Mouse (Mus musculus) heart, embryonic 10.5 days (tissue): ENCODE measurements around the gene Rxra. TPM values are rescaled to one million over a fixed set of nuclear protein-coding genes. Genes with fewer than 3 reads are reported as not detected.

Experiments used
- DNase-seq: peaks from one replicate; pipeline ENCODE4 v3.0.0-alpha.2; 2017; ENCODE audit warnings: low spot score
- H3K27ac ChIP-seq: fragments of 300-500 bp; sonication (generic); 2 replicates; pipeline ENCODE4 v1.5.1; 2016; ENCODE audit warnings: mild to moderate bottlenecking
- H3K27me3 ChIP-seq: fragments of 300-500 bp; sonication (generic); 2 replicates; pipeline ENCODE4 v1.6.1; 2016; ENCODE audit warnings: mild to moderate bottlenecking; ENCODE audit not compliant: poor library complexity, insufficient read depth, severe bottlenecking
- H3K36me3 ChIP-seq: fragments of 300-500 bp; sonication (generic); 2 replicates; pipeline ENCODE4 v1.6.1; 2016; ENCODE audit warnings: mild to moderate bottlenecking, moderate library complexity
- H3K4me1 ChIP-seq: fragments of 300-500 bp; sonication (generic); 2 replicates; pipeline ENCODE4 v1.6.1; 2016; ENCODE audit warnings: mild to moderate bottlenecking
- H3K4me3 ChIP-seq: fragments of 300-500 bp; sonication (generic); 2 replicates; pipeline ENCODE4 v1.5.1; 2016; ENCODE audit warnings: mild to moderate bottlenecking, moderate library complexity
- H3K9me3 ChIP-seq: fragments of 300-500 bp; sonication (generic); 2 replicates; pipeline ENCODE4 v1.6.1; 2016; ENCODE audit warnings: mild to moderate bottlenecking, moderate library complexity
- WGBS: fragments of 180-500 bp; shearing (Covaris S2); methylation state at CpG from one replicate; pipeline ENCODE4 v1.1.7; 2016; 5-methylcytosine and 5-hydroxymethylcytosine counted together
- polyA plus RNA-seq: library from polyadenylated mRNA; unstranded; fragments of >200 nt; fragmentation: Nextera tagmentation; extraction: Ambion mirVana; gene quantifications from 2 replicates; pipeline ENCODE4 v1.2.1, GENCODE M21; 2016

Gene Rxra
- polyA plus RNA-seq: 6.4 and 8.0 TPM in 2 replicates

DNA sequence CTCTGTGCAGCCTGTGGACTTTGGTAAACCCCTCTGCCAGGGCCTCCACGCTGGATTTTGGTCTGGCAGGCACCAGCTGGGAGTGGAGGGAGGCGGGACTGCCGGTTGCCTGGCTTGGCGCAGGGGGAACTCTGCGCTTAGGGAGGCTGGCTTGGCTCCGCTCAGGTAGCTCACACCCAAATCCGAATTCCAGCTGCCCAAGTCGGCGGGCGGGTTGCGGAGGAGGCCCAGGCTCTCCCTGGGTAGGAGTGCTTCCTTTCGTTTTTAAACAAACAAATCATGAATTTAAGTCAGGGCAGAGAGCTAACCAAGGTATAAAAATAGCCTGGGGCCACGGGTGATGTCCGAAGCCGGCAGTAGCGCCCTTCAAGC lies at the start of gene Rxra:
Gene Rxra (plus strand): TSS at position 335 of the 372 bp plus-strand sequence.
- Histone ChIP-seq H3K36me3 (no peaks in the 10 kb centered on the region), H3K4me3 (peak within 1 kb of the TSS; percentile 98), H3K27ac (peak within 1 kb of the TSS; percentile 98), H3K4me1 (peaks cover 68% of the 10 kb centered on the region), H3K9me3 (no peaks in the 10 kb centered on the region), H3K27me3 (peaks cover 45% of the 10 kb centered on the region)
- DNase-seq: no peak
- WGBS: 4% methylated on average over 16 of the region's 16 CpGs

DNA sequence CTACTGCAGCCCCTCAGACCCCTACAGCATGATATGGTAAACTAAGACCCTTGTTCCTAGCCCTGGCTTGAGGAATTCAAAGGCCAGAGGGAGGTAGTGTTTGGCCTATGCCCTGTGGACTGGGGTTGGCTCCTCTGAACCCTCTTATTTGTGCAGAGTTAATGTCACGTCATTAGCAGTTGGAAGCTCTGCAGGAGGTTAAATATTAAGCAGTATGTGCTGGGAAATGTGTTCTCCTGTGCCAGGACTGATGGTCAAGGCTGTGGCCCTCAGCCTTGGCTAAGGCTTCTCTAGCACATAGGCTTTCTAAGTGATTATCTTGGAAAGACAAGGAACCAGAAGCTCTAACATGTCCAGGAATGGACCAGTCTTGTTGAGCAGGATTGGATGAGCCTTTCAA lies 49.6 kb upstream of the Rxra start:
- peaks cover 45% of the 10 kb centered on the region for H3K27me3 ChIP-seq
- WGBS: 63% methylated on average over 1 of the region's 1 CpGs
- DNase-seq: no peak
- no peaks in the 10 kb centered on the region for H3K36me3 ChIP-seq
- H3K27ac ChIP-seq: no peak overlapping the region
- no peaks in the 10 kb centered on the region for H3K9me3 ChIP-seq
- peaks cover 6% of the 10 kb centered on the region; the same call in 1 of the 2 replicates for H3K4me1 ChIP-seq
- H3K4me3 ChIP-seq: no peak overlapping the region

DNA sequence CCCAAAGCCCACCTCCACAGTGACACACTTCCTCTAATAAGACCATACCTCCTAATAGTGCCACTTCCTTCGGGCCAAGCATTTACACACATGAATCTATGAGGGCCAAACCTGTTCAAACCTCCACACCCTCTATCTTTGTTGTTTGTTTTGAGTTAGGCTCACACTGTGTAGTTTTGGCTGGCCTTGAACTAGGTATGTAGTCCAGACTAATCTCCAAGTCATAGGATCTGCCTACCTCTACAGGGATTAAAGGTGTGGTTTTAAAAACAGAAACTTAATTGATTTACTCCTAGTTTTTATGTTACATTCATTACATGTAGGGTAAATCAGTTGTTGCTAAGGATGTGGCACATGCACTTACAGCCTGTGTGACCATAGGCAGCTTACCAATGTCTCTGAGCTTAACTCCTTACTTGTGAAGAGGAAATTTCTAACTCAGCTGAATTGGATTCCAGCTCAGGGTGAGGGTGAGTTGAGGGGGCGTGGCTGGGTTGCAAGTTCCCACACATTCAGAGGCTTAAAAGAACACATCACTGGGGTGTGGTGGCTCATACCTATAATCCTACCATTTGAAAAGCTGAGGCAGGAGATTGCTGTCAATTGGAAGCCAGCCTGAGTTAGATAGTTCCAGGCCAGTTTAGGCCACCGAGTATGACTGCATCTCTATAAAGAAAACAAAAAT lies 45.5 kb upstream of the Rxra start:
- Histone ChIP-seq H3K27me3 (peaks cover 36% of the 10 kb centered on the region), H3K27ac (no peak overlapping the region), H3K36me3 (no peaks in the 10 kb centered on the region), H3K9me3 (no peaks in the 10 kb centered on the region), H3K4me1 (peaks cover 26% of the 10 kb centered on the region), H3K4me3 (no peak overlapping the region)
- 78% methylated on average over 3 of the region's 3 CpGs for WGBS
- DNase-seq: no peak

DNA sequence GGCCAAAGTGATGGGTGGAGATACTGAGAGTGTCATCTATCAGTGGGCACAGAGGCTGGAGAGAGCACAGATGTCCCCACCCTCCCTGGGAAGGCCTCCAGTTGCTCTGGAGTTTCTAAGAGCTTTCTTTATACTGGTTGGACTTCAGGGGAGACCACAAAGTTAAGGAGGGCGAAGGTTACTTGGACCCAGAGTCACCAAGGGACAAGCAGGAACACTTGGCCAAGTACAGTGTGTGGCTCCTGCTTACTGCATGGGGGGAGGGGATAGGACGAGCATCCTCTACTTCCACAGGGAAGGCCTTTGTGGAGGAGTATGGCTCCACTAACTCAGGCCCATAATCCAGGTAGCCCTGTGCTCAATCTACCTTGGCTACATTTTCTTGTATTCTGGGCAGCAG lies 42.8 kb upstream of the Rxra start:
- 67% methylated on average over 2 of the region's 2 CpGs for WGBS
- H3K27ac ChIP-seq: no peak overlapping the region

DNA sequence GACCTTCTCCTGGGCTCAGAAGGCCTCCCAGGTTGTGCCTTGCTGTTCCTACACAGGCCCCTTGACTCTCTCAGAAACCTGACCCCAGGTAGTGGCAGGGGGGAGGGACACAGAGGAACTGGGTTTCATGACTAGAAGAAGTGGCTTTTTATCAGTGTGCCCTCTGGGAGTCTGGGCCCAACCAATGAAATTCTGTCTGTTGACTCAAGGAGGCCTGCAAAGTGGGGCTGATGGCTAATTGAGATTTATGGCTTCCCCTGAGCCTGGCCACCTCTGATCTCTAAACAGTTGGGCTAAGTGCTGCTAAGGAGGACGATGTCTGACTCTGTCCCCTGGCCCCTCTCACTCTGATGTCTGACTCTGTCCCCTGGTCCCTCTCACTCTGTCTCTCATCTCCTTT lies 42.2 kb upstream of the Rxra start:
- Histone ChIP-seq H3K27me3 (peaks cover 27% of the 10 kb centered on the region), H3K27ac (0 out of 2 replicates have a peak overlapping the region, but pooled peaks have one; percentile 1), H3K4me1 (peaks cover 54% of the 10 kb centered on the region), H3K4me3 (no peak overlapping the region), H3K9me3 (no peaks in the 10 kb centered on the region), H3K36me3 (no peaks in the 10 kb centered on the region)
- DNase-seq: no peak
- 19% methylated on average over 1 of the region's 1 CpGs for WGBS

More for the DNA sequence above, 42.8 kb upstream of the Rxra start:
- Histone ChIP-seq H3K9me3 (no peaks in the 10 kb centered on the region), H3K36me3 (no peaks in the 10 kb centered on the region), H3K4me3 (no peak overlapping the region), H3K27me3 (peaks cover 27% of the 10 kb centered on the region), H3K4me1 (peaks cover 48% of the 10 kb centered on the region)
- DNase-seq: no peak

DNA sequence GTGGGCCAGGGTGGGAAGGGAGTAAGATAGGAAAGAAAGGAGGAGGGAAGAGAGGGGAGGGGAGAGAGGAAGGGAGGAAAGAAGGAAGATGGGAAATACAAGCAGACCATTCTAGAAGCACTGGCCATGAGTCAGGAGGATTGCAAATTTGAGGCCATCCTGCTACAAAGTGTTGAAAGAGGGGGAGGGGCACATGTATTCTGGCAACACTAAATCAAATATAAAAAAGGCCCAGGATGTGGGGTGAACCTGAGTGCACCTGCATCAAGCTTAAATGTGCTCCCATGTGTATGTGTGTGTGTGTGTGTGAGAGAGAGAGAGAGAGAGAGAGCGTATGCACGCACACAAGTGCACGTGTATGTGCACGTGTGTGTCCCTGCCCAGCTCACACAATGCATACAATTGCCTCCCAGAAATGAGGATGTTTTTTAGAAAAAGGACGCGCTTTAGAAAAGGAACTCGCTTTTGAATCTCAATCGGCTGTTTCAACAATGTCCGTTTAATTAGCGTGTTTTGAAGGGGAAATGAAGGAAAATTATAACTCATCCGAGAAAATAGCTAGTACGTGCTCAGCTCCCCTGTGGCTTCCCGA lies 41.0 kb upstream of the Rxra start:
- no peak for DNase-seq
- peaks cover 63% of the 10 kb centered on the region for H3K4me1 ChIP-seq
- H3K27ac ChIP-seq: peak overlapping the region; percentile 64; the same call in 1 of the 2 replicates
- H3K4me3 ChIP-seq: no peak overlapping the region
- H3K27me3 ChIP-seq: peaks cover 35% of the 10 kb centered on the region
- H3K36me3 ChIP-seq: no peaks in the 10 kb centered on the region
- 87% methylated on average over 13 of the region's 13 CpGs for WGBS
- H3K9me3 ChIP-seq: no peaks in the 10 kb centered on the region

DNA sequence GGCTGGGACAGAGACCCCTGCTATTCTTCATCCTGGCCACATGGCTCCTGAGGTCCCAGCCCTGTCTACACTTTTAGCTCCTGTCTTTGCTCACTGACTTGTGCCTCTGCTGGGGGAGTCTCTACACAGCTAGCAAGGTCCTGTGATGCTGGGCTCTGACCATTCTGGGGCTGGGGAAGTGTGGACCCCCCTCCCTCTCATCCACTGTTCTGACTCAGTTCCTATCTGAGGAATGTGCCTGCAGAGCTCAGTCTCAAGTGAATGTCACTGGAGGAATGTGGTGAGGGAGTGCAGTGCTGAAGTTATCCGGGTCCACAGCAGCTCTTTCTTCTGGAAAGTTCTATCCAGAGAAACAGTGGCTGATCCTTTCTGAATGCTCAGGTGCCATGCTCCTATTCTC lies 39.4 kb upstream of the Rxra start:
- H3K4me1 ChIP-seq: peaks cover 74% of the 10 kb centered on the region
- peak; percentile 93 for DNase-seq
- H3K4me3 ChIP-seq: 0 out of 2 replicates have a peak overlapping the region, but pooled peaks have one; percentile 4
- no peaks in the 10 kb centered on the region for H3K9me3 ChIP-seq
- 13% methylated on average over 1 of the region's 1 CpGs for WGBS
- H3K27ac ChIP-seq: peak overlapping the region; percentile 78; the same call in 1 of the 2 replicates
- no peaks in the 10 kb centered on the region for H3K36me3 ChIP-seq
- peaks cover 36% of the 10 kb centered on the region for H3K27me3 ChIP-seq

DNA sequence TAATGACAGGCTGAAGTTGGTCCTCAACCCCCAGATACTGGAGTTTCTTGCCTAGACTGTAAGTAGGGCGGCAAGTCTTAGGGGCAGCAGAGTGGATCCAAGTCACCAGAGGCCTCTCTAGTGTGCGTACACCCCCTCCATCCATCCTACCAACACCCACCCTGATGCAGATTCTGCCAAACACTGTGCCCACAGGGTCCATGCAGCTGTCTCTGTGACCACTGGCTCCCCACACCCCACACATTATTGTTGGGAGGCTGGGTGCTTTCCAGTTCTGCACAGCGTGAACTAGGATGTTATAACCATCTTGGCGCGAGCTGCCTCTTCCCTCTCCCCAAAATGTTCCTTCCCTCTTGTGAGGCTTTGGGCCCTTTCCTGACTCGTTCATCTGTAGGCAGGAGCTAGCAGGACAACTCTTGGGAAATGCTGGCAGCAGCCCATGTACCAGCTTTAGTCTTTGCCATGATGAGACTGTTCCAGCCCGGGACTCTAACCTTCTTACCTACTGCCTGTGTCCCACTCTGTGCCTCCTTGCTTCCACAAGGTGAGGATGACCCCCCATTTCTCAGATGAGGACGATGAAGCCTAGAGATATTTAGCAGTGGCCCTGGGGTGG lies 38.9 kb upstream of the Rxra start:
- H3K4me3 ChIP-seq: no peak overlapping the region
- H3K27ac ChIP-seq: peak overlapping the region; percentile 78

DNA sequence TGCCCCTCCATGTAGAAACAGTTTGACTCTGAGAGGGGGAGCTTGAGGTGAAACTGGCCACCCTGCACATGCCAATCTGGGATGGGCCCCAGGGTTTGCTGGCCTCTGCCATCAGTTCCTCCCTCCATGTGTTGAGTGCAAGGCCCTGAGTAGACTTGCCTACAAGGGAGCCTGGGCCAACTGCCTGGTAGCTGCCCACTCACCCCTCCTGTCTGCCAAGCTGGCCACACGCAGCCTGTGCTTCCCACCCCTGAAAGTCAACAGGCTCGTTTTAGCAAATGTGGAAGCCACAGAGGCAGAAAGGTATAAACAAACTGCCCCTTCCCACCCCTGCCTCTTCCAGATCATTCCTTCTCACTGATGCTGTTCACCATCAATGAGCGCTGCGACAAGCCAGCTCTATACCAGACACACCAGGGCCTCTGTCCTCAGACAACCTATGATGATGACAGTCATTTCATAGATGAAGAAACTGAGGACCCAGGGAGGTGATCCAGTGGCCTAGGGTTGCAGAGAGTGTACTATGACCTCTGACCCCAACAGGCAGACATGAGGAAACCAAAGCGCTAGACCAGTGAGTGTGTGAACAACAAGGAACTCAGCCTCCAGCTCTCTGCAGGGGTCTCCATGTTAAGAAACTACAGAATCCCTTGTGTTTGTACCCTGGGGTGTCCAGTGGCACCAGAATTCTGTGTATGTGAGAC lies 36.5 kb upstream of the Rxra start:
- Histone ChIP-seq H3K4me1 (peaks cover 60% of the 10 kb centered on the region), H3K27ac (0 out of 2 replicates have a peak overlapping the region, but pooled peaks have one; percentile 13), H3K9me3 (no peaks in the 10 kb centered on the region), H3K27me3 (peaks cover 53% of the 10 kb centered on the region), H3K36me3 (no peaks in the 10 kb centered on the region), H3K4me3 (no peak overlapping the region)
- no peak for DNase-seq
- WGBS: 80% methylated on average over 5 of the region's 5 CpGs

More for the DNA sequence above, 38.9 kb upstream of the Rxra start:
- Histone ChIP-seq H3K4me1 (peaks cover 74% of the 10 kb centered on the region), H3K36me3 (no peaks in the 10 kb centered on the region), H3K9me3 (no peaks in the 10 kb centered on the region), H3K27me3 (peaks cover 36% of the 10 kb centered on the region)
- DNase-seq: no peak
- 79% methylated on average over 8 of the region's 8 CpGs for WGBS

DNA sequence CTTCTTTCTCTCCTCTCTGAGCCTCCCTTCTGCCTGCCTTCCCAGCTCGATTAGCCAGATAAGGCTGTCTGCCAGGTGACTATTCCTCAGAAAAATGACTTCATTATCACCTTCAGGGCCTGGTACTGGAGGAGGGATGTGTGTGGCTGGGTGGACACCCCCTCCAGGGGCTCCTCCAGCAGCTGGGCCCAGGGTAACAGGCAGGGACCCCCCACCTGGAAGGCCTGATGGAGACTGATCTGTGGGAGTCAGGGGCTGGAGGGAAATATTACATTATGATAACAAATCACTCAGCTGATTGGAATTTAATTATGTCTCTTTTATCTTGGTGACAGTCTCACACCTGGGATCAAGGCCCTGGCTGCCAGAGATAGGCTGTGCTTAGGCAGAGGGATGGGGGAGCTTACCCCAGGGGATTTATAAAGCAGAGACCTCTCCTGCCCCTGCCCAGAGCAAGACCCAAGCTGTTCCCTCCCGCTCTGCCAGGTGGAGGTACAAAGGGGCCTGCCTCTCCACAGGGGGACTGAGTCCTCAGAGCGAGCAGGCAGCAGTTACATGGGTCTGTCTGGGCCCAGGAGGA lies 35.2 kb upstream of the Rxra start:
- 26% methylated on average over 3 of the region's 3 CpGs for WGBS
- peaks cover 61% of the 10 kb centered on the region for H3K27me3 ChIP-seq
- H3K4me1 ChIP-seq: peaks cover 55% of the 10 kb centered on the region
- H3K4me3 ChIP-seq: no peak overlapping the region
- H3K27ac ChIP-seq: no peak overlapping the region; the same call in 1 of the 2 replicates
- DNase-seq: no peak
- no peaks in the 10 kb centered on the region for H3K36me3 ChIP-seq
- no peaks in the 10 kb centered on the region for H3K9me3 ChIP-seq

DNA sequence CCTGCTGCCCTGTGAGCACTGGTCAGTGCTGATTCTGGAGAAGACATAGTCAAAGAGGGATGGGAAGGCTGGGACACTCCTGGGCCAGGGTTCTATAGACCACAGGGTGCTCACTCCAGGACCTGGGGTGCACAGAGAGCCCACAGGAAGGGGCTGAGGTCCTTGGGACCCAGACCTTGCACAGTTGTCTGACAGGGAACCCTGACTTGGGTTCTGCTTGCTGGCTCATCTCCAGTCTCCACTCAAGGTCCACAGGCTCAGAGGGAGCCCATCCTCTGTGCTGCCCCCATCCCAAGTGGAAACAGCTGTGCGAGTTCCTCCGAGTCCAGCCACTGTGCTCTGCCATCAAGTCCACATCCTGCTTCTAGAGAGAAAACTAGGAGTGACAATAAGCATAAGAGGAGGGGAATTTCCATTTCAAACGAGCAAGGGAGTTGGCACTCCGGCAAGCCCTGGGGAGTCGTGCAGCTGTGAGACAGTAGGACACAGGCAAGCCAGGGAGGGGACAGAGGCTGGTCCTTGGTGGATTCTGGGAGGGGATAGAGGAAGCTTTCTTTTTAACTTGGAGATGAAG lies 31.6 kb upstream of the Rxra start:
- no peak for DNase-seq
- Histone ChIP-seq H3K27ac (peak overlapping the region; percentile 8; the same call in 1 of the 2 replicates), H3K36me3 (no peaks in the 10 kb centered on the region), H3K9me3 (no peaks in the 10 kb centered on the region), H3K4me1 (peaks cover 23% of the 10 kb centered on the region), H3K4me3 (no peak overlapping the region), H3K27me3 (peaks cover 71% of the 10 kb centered on the region)
- WGBS: 31% methylated on average over 5 of the region's 5 CpGs

DNA sequence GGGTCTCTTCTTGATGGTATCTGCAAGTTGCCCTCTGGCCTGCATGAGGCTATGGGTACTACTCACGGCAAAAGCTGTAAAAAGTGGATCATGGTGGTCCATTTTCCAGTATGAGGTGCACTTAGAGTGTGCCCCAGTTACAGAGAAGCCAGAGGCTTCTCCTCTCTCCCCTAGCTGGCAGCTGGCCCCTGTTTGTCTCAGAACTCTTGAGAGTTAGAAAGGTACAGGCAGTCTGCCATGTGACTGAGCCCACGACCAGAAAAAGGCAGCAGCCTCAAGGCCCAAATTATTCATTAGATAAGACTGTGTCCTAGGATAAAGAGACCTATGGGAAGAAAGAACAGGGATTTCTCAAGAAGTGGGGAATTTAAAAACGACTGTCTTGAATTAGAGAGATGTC lies 30.8 kb upstream of the Rxra start:
- Histone ChIP-seq H3K27ac (no peak overlapping the region), H3K36me3 (no peaks in the 10 kb centered on the region), H3K4me3 (no peak overlapping the region), H3K27me3 (peaks cover 72% of the 10 kb centered on the region), H3K4me1 (peaks cover 26% of the 10 kb centered on the region), H3K9me3 (no peaks in the 10 kb centered on the region)
- 39% methylated on average over 3 of the region's 3 CpGs for WGBS
- DNase-seq: no peak
